Mouse (Mus musculus) E14TG2a.4 (cell line): ENCODE data around the gene Wnt1.

ENCODE experiments used
- CTCF ChIP-seq: conservative IDR thresholded peaks from 2 replicates; pipeline ENCODE4 v1.5.1; 2014; ENCODE audit warnings: low read length
- NANOG ChIP-seq: IDR thresholded peaks from 2 replicates; pipeline ENCODE4 v1.6.1; 2014; ENCODE audit warnings: borderline replicate concordance, low read length, mixed read lengths
- POU5F1 ChIP-seq: IDR thresholded peaks from 2 replicates; pipeline ENCODE4 v1.6.1; 2014; ENCODE audit warnings: low read length, borderline replicate concordance

DNA sequence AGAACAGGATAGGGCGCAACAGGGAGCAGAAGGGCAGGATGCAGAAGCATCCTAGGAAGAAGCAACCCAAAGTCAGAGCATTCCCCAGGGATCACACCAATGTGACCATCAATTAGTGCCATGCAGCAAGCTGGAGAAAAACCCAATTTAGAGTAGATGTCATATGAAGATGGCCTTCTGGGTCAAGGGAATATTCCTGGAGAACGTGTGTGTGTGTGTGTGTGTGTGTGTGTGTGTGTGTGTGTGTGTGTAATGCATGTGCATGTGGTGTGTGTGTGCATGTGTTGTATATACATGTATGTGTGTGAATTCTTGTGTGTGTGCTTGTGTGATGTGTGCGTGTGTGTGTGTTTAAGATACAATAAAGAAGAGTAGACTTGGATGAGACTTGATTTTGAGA, 9.2 kb downstream of the Wnt1 start:
- TF ChIP-seq CTCF (no peak), NANOG (no peak), POU5F1 (no peak)
